Comparison of ENCODE assay signal across 10 mouse cellular contexts in the genomic region with DNA sequence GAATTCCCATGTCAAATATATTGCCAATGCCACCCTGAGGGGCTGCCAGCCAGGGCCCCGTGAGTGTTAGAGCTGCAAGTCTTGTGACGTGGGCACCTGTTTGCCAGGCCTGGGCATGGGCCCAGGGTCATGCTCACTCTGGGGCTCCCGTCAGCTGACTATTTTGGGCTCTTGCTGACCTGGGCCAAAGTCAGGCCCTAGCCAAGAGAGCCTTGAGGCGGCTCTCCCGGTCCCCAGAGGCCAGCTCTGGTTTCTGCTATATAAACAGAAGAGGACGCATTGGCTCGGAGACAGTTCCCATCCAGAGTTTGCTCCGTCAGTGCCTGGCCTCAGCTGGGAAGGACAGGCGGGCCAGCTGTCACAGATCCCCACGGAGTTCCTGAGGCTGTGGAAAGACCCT. TPM values are rescaled to one million over a fixed set of nuclear protein-coding genes. Genes with fewer than 3 reads are reported as not detected.
DNase-seq lines count a peak whose midpoint lies in the region; ATAC-seq lines count a peak whose summit lies in the region.
"Had no signal": no experiment of that assay in that cellular context is flagged by ENCODE, and none has a peak within 500 bp of the region (broad histone marks: within the 10 kb centered on the region; RNA-seq: fewer than 3 reads in every experiment).

No protein-coding gene starts in this region.

- DNase-seq in thymus, postnatal 14 days: peak; percentile 22
- no peak for DNase-seq in thymus, postnatal 4 days
- peak; percentile 53 to 85 for DNase-seq in kidney, postnatal 25 days
- no peak for DNase-seq in spleen, postnatal 14 days (ENCODE audit: low spot score in 2 of 2)
- no peak for DNase-seq in layer of hippocampus, postnatal 10 days (ENCODE audit: low spot score in 2 of 2)
- no peak for DNase-seq in thymus, postnatal 25 days
- no peak for DNase-seq in frontal cortex, adult 2 months (ENCODE audit: extremely low spot score in 1 of 2, low spot score in 1 of 2)

- no peaks in the 10 kb centered on the region for H3K9me3 ChIP-seq in heart, embryonic 13.5 days
- H3K9me3 ChIP-seq: neural tube, embryonic 13.5 days had no signal

- peak overlapping the region; percentile 72 for H3K9ac ChIP-seq in heart, embryonic 13.5 days
- H3K9ac ChIP-seq: neural tube, embryonic 13.5 days had no signal

- H3K27ac ChIP-seq in heart, embryonic 13.5 days (replicated peaks): peak overlapping the region; percentile 91

- no peak overlapping the region for H3K4me3 ChIP-seq in heart, embryonic 13.5 days
- H3K4me3 ChIP-seq: neural tube, embryonic 13.5 days had no signal

- H3K4me1 ChIP-seq in heart, embryonic 13.5 days: peaks cover 59% of the 10 kb centered on the region

- H3K27me3 ChIP-seq in heart, embryonic 13.5 days (replicated peaks): no peaks in the 10 kb centered on the region
- H3K27me3 ChIP-seq: Patski had no signal

- peak overlapping the region; percentile 45 for H3K4me2 ChIP-seq in heart, embryonic 13.5 days
- H3K4me2 ChIP-seq: neural tube, embryonic 13.5 days had no signal

- 28% methylated on average over 10 of the region's 10 CpGs for WGBS in heart, embryonic 13.5 days

- no peak for ATAC-seq in heart, embryonic 13.5 days (ENCODE audit: extremely low read depth, insufficient number of reproducible peaks, low FRiP score, low TSS enrichment)
- ATAC-seq: Patski had no signal

- H3K36me3 ChIP-seq in heart, embryonic 13.5 days: no peaks in the 10 kb centered on the region
- H3K36me3 ChIP-seq: neural tube, embryonic 13.5 days had no signal

RNA-seq across cellular contexts. Expression of a gene that starts 6.3 kb away (rescaled TPM):
- polyA plus RNA-seq in heart, embryonic 13.5 days (2015; fragmentation: Nextera tagmentation; extraction: Ambion mirVana): 10.4 and 10.8 TPM in 2 replicates
- 10 to 100 TPM; 28.4 to 33.9 TPM for total RNA-seq in layer of hippocampus, postnatal 10 days (2021)
- 80.9 and 169 TPM in 2 replicates for polyA plus RNA-seq in frontal cortex, adult 2 months (2012; rRNA removed)

RNA-seq across cellular contexts. Expression of a gene that starts 23.7 kb away (rescaled TPM):
- 50.6 and 56.1 TPM in 2 replicates for polyA plus RNA-seq in heart, embryonic 13.5 days (2015; fragmentation: Nextera tagmentation; extraction: Ambion mirVana)
- total RNA-seq in layer of hippocampus, postnatal 10 days (2021): 10 to 100 TPM; 41.1 to 43.3 TPM
- 50.2 and 58.3 TPM in 2 replicates for polyA plus RNA-seq in frontal cortex, adult 2 months (2012; rRNA removed)

RNA-seq across cellular contexts. Expression of a gene that starts 32.6 kb away (rescaled TPM):
- 2.4 and 3.0 TPM in 2 replicates for polyA plus RNA-seq in heart, embryonic 13.5 days (2015; fragmentation: Nextera tagmentation; extraction: Ambion mirVana)
- total RNA-seq in layer of hippocampus, postnatal 10 days (2021): not detected
- 0.27 and 0.52 TPM in 2 replicates for polyA plus RNA-seq in frontal cortex, adult 2 months (2012; rRNA removed)
- polyA plus RNA-seq: Patski had no signal

RNA-seq across cellular contexts. Expression of a gene that starts 36.4 kb away (rescaled TPM):
- 3.8 and 4.4 TPM in 2 replicates for polyA plus RNA-seq in heart, embryonic 13.5 days (2015; fragmentation: Nextera tagmentation; extraction: Ambion mirVana)
- total RNA-seq in layer of hippocampus, postnatal 10 days (2021): 10 to 100 TPM; 33.3 to 35.3 TPM
- 43.9 and 53.5 TPM in 2 replicates for polyA plus RNA-seq in frontal cortex, adult 2 months (2012; rRNA removed)

Comparison
In these comparisons a context has a peak if more than half of its experiments do, and no peak if none do; other contexts are left out.
1. DNase-seq: peak in thymus, postnatal 14 days (single experiment) and kidney, postnatal 25 days (2 of 2); none in thymus, postnatal 4 days (single experiment), spleen, postnatal 14 days (0 of 2), layer of hippocampus, postnatal 10 days (0 of 2), thymus, postnatal 25 days (single experiment) and frontal cortex, adult 2 months (0 of 2).